Mouse (Mus musculus) limb, embryonic 14.5 days (tissue): ENCODE measurements at regions not wholly inside any gene's neighbourhood (a gene's known extent, or its start where the extent isn't known, plus 50 kb on each side); places are given as distances from the start of the nearest gene placed in this dataset.

Source experiments
- ATAC-seq: fragments of 200-750 bp; cut with Nextera tagmentation; 2 replicates; pipeline ENCODE4 v1.8.0; 2017; ENCODE audit warnings: low read depth, moderate number of reproducible peaks, moderate TSS enrichment; ENCODE audit not compliant: low FRiP score
- DNase-seq: peaks from one replicate; pipeline ENCODE4 v3.0.0-alpha.2; 2015; ENCODE audit warnings: low spot score
- H3K27ac ChIP-seq: fragments of 300-500 bp; sonication (generic); replicated peaks from 2 replicates; pipeline ENCODE4 v1.5.1; 2014; ENCODE audit warnings: low read depth, mild to moderate bottlenecking, low read length, moderate library complexity, mixed read lengths
- H3K27me3 ChIP-seq: fragments of 300-500 bp; sonication (generic); 2 replicates; pipeline ENCODE4 v1.6.1; 2014; ENCODE audit warnings: low read length, mixed read lengths; ENCODE audit not compliant: control insufficient read depth, insufficient read depth
- H3K36me3 ChIP-seq: fragments of 300-500 bp; sonication (generic); 2 replicates; pipeline ENCODE4 v1.6.1; 2014; ENCODE audit warnings: mild to moderate bottlenecking, low read length, moderate library complexity, mixed read lengths; ENCODE audit not compliant: control insufficient read depth, insufficient read depth
- H3K4me1 ChIP-seq: fragments of 300-500 bp; sonication (generic); 2 replicates; pipeline ENCODE4 v1.6.1; 2014; ENCODE audit warnings: antibody characterized with exemption, low read length, mixed read lengths; ENCODE audit not compliant: control insufficient read depth, insufficient read depth
- H3K4me2 ChIP-seq: fragments of 300-500 bp; sonication (generic); replicated peaks from 2 replicates; pipeline ENCODE4 v1.6.1; 2014; ENCODE audit warnings: low read depth, mild to moderate bottlenecking, low read length, moderate library complexity; ENCODE audit not compliant: severe bottlenecking
- H3K4me3 ChIP-seq: fragments of 300-500 bp; sonication (generic); replicated peaks from 2 replicates; pipeline ENCODE4 v1.5.1; 2014; ENCODE audit warnings: low read length
- H3K9ac ChIP-seq: fragments of 300-500 bp; sonication (generic); 2 replicates; pipeline ENCODE4 v1.6.1; 2014; ENCODE audit warnings: mild to moderate bottlenecking, low read depth, low read length, moderate library complexity; ENCODE audit not compliant: severe bottlenecking
- H3K9me3 ChIP-seq: fragments of 300-500 bp; sonication (generic); 2 replicates; pipeline ENCODE4 v1.6.1; 2016; ENCODE audit warnings: low read length; ENCODE audit not compliant: control insufficient read depth
- POLR2A ChIP-seq: fragments of 200-500 bp; IDR thresholded peaks from 2 replicates; pipeline ENCODE4 v1.8.0; 2012; ENCODE audit warnings: inconsistent platforms, mild to moderate bottlenecking, moderate library complexity, borderline replicate concordance; ENCODE audit not compliant: insufficient read depth, insufficient read length; ENCODE audit errors: extremely low read depth
- WGBS: fragments of 180-500 bp; shearing (Covaris S2); extraction: QIAGEN DNeasy Blood & Tissue Kit; methylation state at CpG from one replicate; pipeline ENCODE4 v1.1.7; 2014; 5-methylcytosine and 5-hydroxymethylcytosine counted together

- Histone ChIP-seq H3K36me3 (no peaks in the 10 kb centered on the region), H3K4me3 (no peak overlapping the region), H3K27me3 (no peaks in the 10 kb centered on the region), H3K27ac (no peak overlapping the region), H3K4me2 (no peak overlapping the region), H3K9ac (no peak overlapping the region), H3K4me1 (no peaks in the 10 kb centered on the region), H3K9me3 (no peaks in the 10 kb centered on the region)
- ATAC-seq, result no peak
- 62% methylated on average over 2 of the region's 2 CpGs for WGBS
- no peak for TF ChIP-seq POLR2A
- no peak for DNase-seq
Observed at GRCm38 (mm10) chr1:63897556-63897955, 128.5 kb upstream of the 4933402D24Rik start.

GRCm38 (mm10) chr1:63879570-63879969 lies 110.5 kb upstream of the 4933402D24Rik start:
- Histone ChIP-seq H3K4me2 (no peak overlapping the region), H3K4me1 (no peaks in the 10 kb centered on the region), H3K9me3 (no peaks in the 10 kb centered on the region), H3K36me3 (no peaks in the 10 kb centered on the region), H3K4me3 (no peak overlapping the region), H3K27ac (no peak overlapping the region), H3K27me3 (no peaks in the 10 kb centered on the region), H3K9ac (no peak overlapping the region)
- no peak for TF ChIP-seq POLR2A
- WGBS, result 80% methylated on average over 3 of the region's 3 CpGs
- ATAC-seq (no peak), DNase-seq (no peak)

- WGBS, result 77% methylated on average over 5 of the region's 5 CpGs
- ATAC-seq, result no peak
Observed at GRCm38 (mm10) chr1:63876589-63877251, 107.7 kb upstream of the 4933402D24Rik start.

DNA sequence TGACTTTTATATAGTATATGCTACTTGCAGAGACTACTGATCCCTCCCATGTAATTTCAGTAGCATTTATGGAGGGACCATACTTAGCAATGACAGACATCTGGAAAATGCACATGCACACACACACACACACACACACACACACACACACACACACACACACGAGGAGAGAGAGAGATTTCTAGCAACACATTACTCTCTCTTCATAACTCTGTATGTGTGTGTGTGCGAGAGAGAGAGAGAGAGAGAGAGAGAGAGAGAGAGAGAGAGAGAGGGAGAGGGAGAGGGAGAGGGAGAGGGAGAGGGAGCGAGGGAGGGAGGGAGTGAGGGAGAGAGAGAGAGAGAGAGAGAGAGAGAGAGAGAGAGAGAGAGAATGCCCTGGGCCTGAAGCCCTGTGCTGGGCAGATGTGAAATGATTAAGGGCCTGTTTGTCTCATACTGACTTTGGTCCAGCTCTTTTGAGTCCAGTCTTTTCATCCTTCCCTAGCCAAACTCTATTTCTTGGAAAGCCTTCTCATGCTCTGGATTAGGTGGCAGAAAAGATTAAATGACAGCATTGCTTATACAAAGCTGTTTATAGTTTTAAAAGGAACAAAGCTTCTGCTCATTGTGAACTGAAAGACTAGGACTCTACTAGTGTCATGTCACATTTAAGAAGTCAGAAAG lies 106.4 kb upstream of the 4933402D24Rik start:
- Histone ChIP-seq H3K4me2 (no peak overlapping the region), H3K9ac (no peak overlapping the region), H3K9me3 (no peaks in the 10 kb centered on the region), H3K4me3 (no peak overlapping the region), H3K4me1 (no peaks in the 10 kb centered on the region), H3K27me3 (no peaks in the 10 kb centered on the region), H3K36me3 (no peaks in the 10 kb centered on the region), H3K27ac (no peak overlapping the region)
- ATAC-seq, result no peak
- DNase-seq, result no peak
- 66% methylated on average over 3 of the region's 3 CpGs for WGBS
- no peak for TF ChIP-seq POLR2A

More at GRCm38 (mm10) chr1:63876589-63877251, 107.7 kb upstream of the 4933402D24Rik start:
- no peaks in the 10 kb centered on the region for H3K4me1 ChIP-seq
- H3K4me2 ChIP-seq, result no peak overlapping the region
- H3K9me3 ChIP-seq, result no peaks in the 10 kb centered on the region
- no peaks in the 10 kb centered on the region for H3K27me3 ChIP-seq
- no peak overlapping the region for H3K27ac ChIP-seq
- DNase-seq, result peak; percentile 43
- TF ChIP-seq POLR2A, result no peak
- no peak overlapping the region for H3K4me3 ChIP-seq
- no peak overlapping the region for H3K9ac ChIP-seq
- no peaks in the 10 kb centered on the region for H3K36me3 ChIP-seq

DNA sequence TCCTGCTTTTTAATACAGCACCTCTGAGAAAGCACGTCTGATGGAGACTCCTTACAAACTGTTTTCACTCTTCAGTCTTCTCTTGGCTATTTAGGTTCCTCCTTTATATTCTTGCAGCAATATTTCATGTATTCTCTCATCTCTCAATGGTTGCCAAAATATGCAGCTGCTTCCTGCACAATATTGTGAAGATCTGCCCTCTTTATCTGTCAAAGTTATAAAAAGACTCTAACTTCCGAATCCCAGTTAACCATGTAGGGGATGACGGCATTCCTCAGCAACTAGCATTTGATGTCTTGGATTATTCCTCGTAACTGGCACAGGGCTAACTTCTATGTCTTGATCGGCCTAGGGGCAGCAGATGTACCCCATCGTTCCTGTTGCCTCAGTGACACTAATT lies 102.8 kb upstream of the 4933402D24Rik start:
- no peak for TF ChIP-seq POLR2A
- no peak overlapping the region for H3K27ac ChIP-seq
- H3K4me1 ChIP-seq, result no peaks in the 10 kb centered on the region
- DNase-seq (peak; percentile 9), ATAC-seq (no peak)
- no peak overlapping the region for H3K4me2 ChIP-seq
- no peak overlapping the region for H3K9ac ChIP-seq
- no peaks in the 10 kb centered on the region for H3K9me3 ChIP-seq
- H3K27me3 ChIP-seq, result no peaks in the 10 kb centered on the region
- WGBS, result 83% methylated on average over 6 of the region's 6 CpGs
- no peaks in the 10 kb centered on the region for H3K36me3 ChIP-seq
- no peak overlapping the region for H3K4me3 ChIP-seq
